In the genomic region with DNA sequence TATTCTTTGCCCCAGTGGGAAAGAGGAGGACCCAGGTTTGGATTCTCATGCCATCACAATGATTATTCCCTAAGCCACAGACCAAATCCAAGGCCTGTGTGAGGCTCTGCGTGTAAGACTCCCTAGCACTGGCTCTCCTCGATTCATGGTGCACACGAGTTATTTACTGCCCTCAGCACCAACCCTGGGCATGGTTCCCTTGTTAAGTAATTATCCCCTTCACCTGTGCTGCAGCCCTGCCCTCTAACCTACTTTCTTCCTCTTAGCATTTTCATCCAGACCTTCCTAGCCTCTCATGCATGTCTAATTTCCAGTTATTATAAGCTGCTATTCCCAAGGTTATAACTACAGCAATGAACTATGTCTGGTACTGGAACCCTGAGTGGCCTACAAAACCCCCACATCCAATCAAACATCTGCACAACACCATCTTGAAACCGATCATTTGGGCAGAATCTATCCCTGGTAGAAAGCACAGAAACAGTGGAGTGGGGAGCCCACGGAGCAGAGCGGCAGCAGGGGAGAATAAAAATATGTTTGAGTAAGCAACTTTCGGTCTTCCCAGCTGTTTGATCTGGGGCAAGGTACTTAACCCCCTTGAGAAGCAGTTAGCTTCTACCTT, we compare ENCODE assay signal across 20 mouse cellular contexts.
DNase-seq lines count a peak whose midpoint lies in the region; ATAC-seq and TF ChIP-seq lines count a peak whose summit lies in the region.
"Had no signal": no experiment of that assay in that cellular context is flagged by ENCODE, and none has a peak within 500 bp of the region (broad histone marks: within the 10 kb centered on the region; RNA-seq: fewer than 3 reads in every experiment).

No protein-coding gene starts in this region.

- no peaks in the 10 kb centered on the region for H3K36me3 ChIP-seq in hindbrain, embryonic 16.5 days (ENCODE audit: control insufficient read depth, insufficient read depth, low read length)
- H3K36me3 ChIP-seq in kidney, embryonic 15.5 days, result peaks cover 3% of the 10 kb centered on the region; the same call in 1 of the 2 replicates
- H3K36me3 ChIP-seq in limb, embryonic 12.5 days, result no peaks in the 10 kb centered on the region
- H3K36me3 ChIP-seq in liver, postnatal 0 days (replicated peaks; ENCODE audit: insufficient read depth, low read length), result no peaks in the 10 kb centered on the region
- H3K36me3 ChIP-seq: embryonic facial prominence, embryonic 12.5 days; G1E; liver, embryonic 15.5 days had no signal

- no peak overlapping the region for H3K4me2 ChIP-seq in hindbrain, embryonic 16.5 days (ENCODE audit: low read length)
- no peak overlapping the region for H3K4me2 ChIP-seq in kidney, embryonic 15.5 days
- no peak overlapping the region for H3K4me2 ChIP-seq in limb, embryonic 12.5 days
- no peak overlapping the region for H3K4me2 ChIP-seq in liver, postnatal 0 days (ENCODE audit: low read depth, low read length)
- H3K4me2 ChIP-seq: embryonic facial prominence, embryonic 12.5 days; liver, embryonic 15.5 days had no signal

- no peak overlapping the region for H3K27ac ChIP-seq in hindbrain, embryonic 16.5 days (ENCODE audit: low read depth, low read length)
- H3K27ac ChIP-seq in kidney, embryonic 15.5 days, result peak overlapping the region; percentile 72
- peak overlapping the region; percentile 35; the same call in 1 of the 2 replicates for H3K27ac ChIP-seq in limb, embryonic 12.5 days
- H3K27ac ChIP-seq in layer of hippocampus, adult 2 months, result no peak overlapping the region
- H3K27ac ChIP-seq in liver, postnatal 0 days (ENCODE audit: low read depth), result no peak overlapping the region
- H3K27ac ChIP-seq: embryonic facial prominence, embryonic 12.5 days; left cerebral cortex, adult 2 months; liver, embryonic 15.5 days; stomach, postnatal 0 days had no signal

- H3K27me3 ChIP-seq in hindbrain, embryonic 16.5 days (replicated peaks; ENCODE audit: control insufficient read depth, insufficient read depth, low read length), result no peaks in the 10 kb centered on the region
- no peaks in the 10 kb centered on the region for H3K27me3 ChIP-seq in kidney, embryonic 15.5 days
- peaks cover 3% of the 10 kb centered on the region; the same call in 1 of the 2 replicates for H3K27me3 ChIP-seq in limb, embryonic 12.5 days
- no peaks in the 10 kb centered on the region for H3K27me3 ChIP-seq in liver, postnatal 0 days (ENCODE audit: insufficient read depth, low read length)
- H3K27me3 ChIP-seq: embryonic facial prominence, embryonic 12.5 days; liver, embryonic 15.5 days; megakaryocyte, embryonic 14.5 days had no signal

- no peaks in the 10 kb centered on the region for H3K9me3 ChIP-seq in hindbrain, embryonic 16.5 days (ENCODE audit: control insufficient read depth, low read length)
- no peaks in the 10 kb centered on the region for H3K9me3 ChIP-seq in kidney, embryonic 15.5 days (replicated peaks)
- H3K9me3 ChIP-seq in limb, embryonic 12.5 days, result no peaks in the 10 kb centered on the region
- H3K9me3 ChIP-seq in liver, postnatal 0 days (ENCODE audit: low read length), result no peaks in the 10 kb centered on the region
- H3K9me3 ChIP-seq: embryonic facial prominence, embryonic 12.5 days; liver, embryonic 15.5 days had no signal

- H3K9ac ChIP-seq in hindbrain, embryonic 16.5 days (ENCODE audit: low read depth, low read length), result no peak overlapping the region
- no peak overlapping the region for H3K9ac ChIP-seq in kidney, embryonic 15.5 days
- no peak overlapping the region for H3K9ac ChIP-seq in limb, embryonic 12.5 days (replicated peaks)
- H3K9ac ChIP-seq in liver, postnatal 0 days (replicated peaks), result no peak overlapping the region
- H3K9ac ChIP-seq: embryonic facial prominence, embryonic 12.5 days; forebrain, postnatal 0 days; liver, embryonic 15.5 days had no signal

- 0 out of 2 replicates have a peak, but pooled peaks have one; percentile 28 for ATAC-seq in hindbrain, embryonic 16.5 days
- ATAC-seq in kidney, embryonic 15.5 days (replicated peaks; ENCODE audit: low FRiP score), result 0 out of 2 replicates have a peak, but pooled peaks have one; percentile 46
- no peak for ATAC-seq in limb, embryonic 12.5 days (ENCODE audit: insufficient number of reproducible peaks, insufficient read depth, low FRiP score, low TSS enrichment, low read depth)
- ATAC-seq in liver, postnatal 0 days, result no peak
- ATAC-seq: CD4-positive, CD25-positive, alpha-beta regulatory T cell, adult 4 months; forebrain, postnatal 0 days had no signal

- 71% methylated on average over 7 of the region's 7 CpGs for WGBS in hindbrain, embryonic 16.5 days
- 57% methylated on average over 7 of the region's 7 CpGs for WGBS in kidney, embryonic 15.5 days
- 49% methylated on average over 7 of the region's 7 CpGs for WGBS in limb, embryonic 12.5 days
- WGBS in liver, postnatal 0 days (ENCODE audit: insufficient replicate concordance), result 81% methylated on average over 7 of the region's 7 CpGs

- H3K4me1 ChIP-seq in hindbrain, embryonic 16.5 days (ENCODE audit: control insufficient read depth, insufficient read depth, low read depth, low read length), result peaks cover 4% of the 10 kb centered on the region
- peaks cover 44% of the 10 kb centered on the region for H3K4me1 ChIP-seq in kidney, embryonic 15.5 days
- H3K4me1 ChIP-seq in limb, embryonic 12.5 days (replicated peaks), result peaks cover 58% of the 10 kb centered on the region
- no peaks in the 10 kb centered on the region for H3K4me1 ChIP-seq in liver, postnatal 0 days (ENCODE audit: insufficient read depth)
- H3K4me1 ChIP-seq: liver, embryonic 15.5 days; megakaryocyte, embryonic 14.5 days had no signal

- peak; percentile 31 for DNase-seq in heart, adult 11 months
- no peak for DNase-seq in heart, postnatal 4 days
- DNase-seq in layer of hippocampus, adult 2 months (ENCODE audit: low spot score in 2 of 2), result no peak
- DNase-seq in c-Kit-positive CD71-positive TER-119-positive erythroid progenitor cells, embryonic 14.5 days (ENCODE audit: low spot score), result no peak
- no peak for DNase-seq in liver, postnatal 0 days
- DNase-seq: adrenal gland, postnatal 36 days; cerebellum, adult 8-10 months; forebrain, postnatal 0 days; heart, adult 18-20 months; lung, postnatal 10 days had no signal

- H3K4me3 ChIP-seq in hindbrain, embryonic 16.5 days (ENCODE audit: low read length), result no peak overlapping the region
- H3K4me3 ChIP-seq in kidney, embryonic 15.5 days (replicated peaks), result no peak overlapping the region
- no peak overlapping the region for H3K4me3 ChIP-seq in limb, embryonic 12.5 days (replicated peaks)
- H3K4me3 ChIP-seq in layer of hippocampus, adult 2 months, result no peak overlapping the region
- H3K4me3 ChIP-seq in liver, postnatal 0 days (ENCODE audit: low read depth, low read length), result no peak overlapping the region
- H3K4me3 ChIP-seq: embryonic facial prominence, embryonic 12.5 days; left cerebral cortex, adult 2 months; liver, embryonic 15.5 days; megakaryocyte, embryonic 14.5 days had no signal

- TF ChIP-seq EP300 in liver, postnatal 0 days (IDR thresholded peaks at IDR 0.05; ENCODE audit: low read depth), result no peak

- no peak for TF ChIP-seq CTCF in layer of hippocampus, adult 2 months (conservative IDR thresholded peaks at IDR 0.05)
- no peak for TF ChIP-seq CTCF in liver, postnatal 0 days (IDR thresholded peaks at IDR 0.05; ENCODE audit: low read depth)

Comparison
In these comparisons a context has a peak if more than half of its experiments do, and no peak if none do; other contexts are left out.
1. ATAC-seq: peak in hindbrain, embryonic 16.5 days (single experiment) and kidney, embryonic 15.5 days (single experiment); none in limb, embryonic 12.5 days (single experiment) and liver, postnatal 0 days (single experiment).
2. H3K27ac ChIP-seq: peak in kidney, embryonic 15.5 days (single experiment) and limb, embryonic 12.5 days (single experiment); none in hindbrain, embryonic 16.5 days (single experiment), layer of hippocampus, adult 2 months (single experiment) and liver, postnatal 0 days (single experiment).